8 mouse cellular contexts compared by ENCODE assay signal in genomic region chr9:40381416-40382411, GRCm38 (mm10).
A peak's percentile ranks its signal among the peaks of the same experiment; 100 is the strongest.
DNase-seq lines count a peak whose midpoint lies in the region; ATAC-seq and TF ChIP-seq lines count a peak whose summit lies in the region.

No protein-coding gene starts in this region.

- DNase-seq in limb, embryonic 10.5 days (ENCODE audit: low spot score), result no peak
- peak; percentile 91 to 98 for DNase-seq in cerebellum, adult 2 months
- DNase-seq in frontal cortex, postnatal 36 days (ENCODE audit: low spot score in 2 of 2), result peak; percentile 70 to 75
- peak; percentile 68 to 84 for DNase-seq in layer of hippocampus, adult 8-10 months (ENCODE audit: low spot score in 2 of 2)
- peak; percentile 36 for DNase-seq in yolk sac, embryonic 10.5 days (ENCODE audit: low spot score)
- no peak for DNase-seq in thymus, postnatal 36 days

- no peak overlapping the region for H3K4me3 ChIP-seq in limb, embryonic 15.5 days
- no peak overlapping the region for H3K4me3 ChIP-seq in limb, embryonic 10.5 days
- peak overlapping the region; percentile 3 for H3K4me3 ChIP-seq in cerebellum, adult 2 months (replicated peaks; ENCODE audit: insufficient read depth, low read depth, low read length)
- H3K4me3 ChIP-seq in midbrain, embryonic 13.5 days (replicated peaks), result no peak overlapping the region

- H3K36me3 ChIP-seq in limb, embryonic 15.5 days, result no peaks in the 10 kb centered on the region
- H3K36me3 ChIP-seq in limb, embryonic 10.5 days, result no peaks in the 10 kb centered on the region
- H3K36me3 ChIP-seq in midbrain, embryonic 13.5 days, result no peaks in the 10 kb centered on the region

- 0 out of 2 replicates have a peak, but pooled peaks cover 7% of the 10 kb centered on the region for H3K4me1 ChIP-seq in limb, embryonic 15.5 days
- H3K4me1 ChIP-seq in limb, embryonic 10.5 days, result peaks cover 12% of the 10 kb centered on the region
- H3K4me1 ChIP-seq in cerebellum, adult 2 months (ENCODE audit: control insufficient read depth, insufficient read depth, low read length), result peaks cover 45% of the 10 kb centered on the region
- peaks cover 12% of the 10 kb centered on the region for H3K4me1 ChIP-seq in midbrain, embryonic 13.5 days (replicated peaks)

- WGBS in limb, embryonic 15.5 days, result 21% methylated on average over 15 of the region's 15 CpGs
- 11% methylated on average over 15 of the region's 15 CpGs for WGBS in limb, embryonic 10.5 days
- under 1% methylated on average over 15 of the region's 15 CpGs for WGBS in cerebellum, adult 2 months
- WGBS in midbrain, embryonic 13.5 days, result 18% methylated on average over 15 of the region's 15 CpGs

- no peak for TF ChIP-seq CTCF in cerebellum, adult 2 months (IDR thresholded peaks at IDR 0.05; ENCODE audit: borderline replicate concordance, insufficient read depth, low read depth, low read length)

- ATAC-seq in limb, embryonic 15.5 days (ENCODE audit: insufficient number of reproducible peaks, low FRiP score, low TSS enrichment, low read depth), result 0 out of 2 replicates have a peak, but pooled peaks have one; percentile 52
- ATAC-seq in midbrain, embryonic 13.5 days, result peak; percentile 88

- H3K9me3 ChIP-seq in limb, embryonic 15.5 days, result no peaks in the 10 kb centered on the region
- no peaks in the 10 kb centered on the region for H3K9me3 ChIP-seq in limb, embryonic 10.5 days (replicated peaks)
- no peaks in the 10 kb centered on the region for H3K9me3 ChIP-seq in midbrain, embryonic 13.5 days

- no peak overlapping the region for H3K9ac ChIP-seq in limb, embryonic 15.5 days
- H3K9ac ChIP-seq in midbrain, embryonic 13.5 days (replicated peaks), result no peak overlapping the region

- TF ChIP-seq POLR2A in cerebellum, adult 2 months (IDR thresholded peaks at IDR 0.05; ENCODE audit: borderline replicate concordance, insufficient read depth, low read length), result peak; percentile 28; the same call in 1 of the 2 replicates

- no peak overlapping the region for H3K4me2 ChIP-seq in limb, embryonic 15.5 days
- no peak overlapping the region for H3K4me2 ChIP-seq in midbrain, embryonic 13.5 days (replicated peaks)

- no peaks in the 10 kb centered on the region for H3K27me3 ChIP-seq in limb, embryonic 15.5 days
- H3K27me3 ChIP-seq in limb, embryonic 10.5 days (ENCODE audit: low read depth, poor library complexity, severe bottlenecking), result no peaks in the 10 kb centered on the region; the same call in 1 of the 2 replicates
- no peaks in the 10 kb centered on the region for H3K27me3 ChIP-seq in cerebellum, adult 2 months (ENCODE audit: control insufficient read depth, insufficient read depth, low read length)
- H3K27me3 ChIP-seq in midbrain, embryonic 13.5 days, result no peaks in the 10 kb centered on the region

- no peak overlapping the region for H3K27ac ChIP-seq in limb, embryonic 15.5 days
- H3K27ac ChIP-seq in limb, embryonic 10.5 days, result no peak overlapping the region
- peak overlapping the region; percentile 97 for H3K27ac ChIP-seq in cerebellum, adult 2 months (ENCODE audit: insufficient read depth, low read length)
- no peak overlapping the region for H3K27ac ChIP-seq in midbrain, embryonic 13.5 days

Comparison
In these comparisons a context has a peak if more than half of its experiments do, and no peak if none do; other contexts are left out.
1. DNase-seq: peak in cerebellum, adult 2 months (2 of 2), frontal cortex, postnatal 36 days (2 of 2), layer of hippocampus, adult 8-10 months (2 of 2) and yolk sac, embryonic 10.5 days (single experiment); none in limb, embryonic 10.5 days (single experiment) and thymus, postnatal 36 days (0 of 2).